Mouse (Mus musculus) lung, postnatal 4 days (tissue): ENCODE data around the gene Klc4.

Source experiments
- DNase-seq, 2 experiments: peaks; one replicate each; pipeline ENCODE4 v3.0.0; 2021

The Klc4 gene

DNA sequence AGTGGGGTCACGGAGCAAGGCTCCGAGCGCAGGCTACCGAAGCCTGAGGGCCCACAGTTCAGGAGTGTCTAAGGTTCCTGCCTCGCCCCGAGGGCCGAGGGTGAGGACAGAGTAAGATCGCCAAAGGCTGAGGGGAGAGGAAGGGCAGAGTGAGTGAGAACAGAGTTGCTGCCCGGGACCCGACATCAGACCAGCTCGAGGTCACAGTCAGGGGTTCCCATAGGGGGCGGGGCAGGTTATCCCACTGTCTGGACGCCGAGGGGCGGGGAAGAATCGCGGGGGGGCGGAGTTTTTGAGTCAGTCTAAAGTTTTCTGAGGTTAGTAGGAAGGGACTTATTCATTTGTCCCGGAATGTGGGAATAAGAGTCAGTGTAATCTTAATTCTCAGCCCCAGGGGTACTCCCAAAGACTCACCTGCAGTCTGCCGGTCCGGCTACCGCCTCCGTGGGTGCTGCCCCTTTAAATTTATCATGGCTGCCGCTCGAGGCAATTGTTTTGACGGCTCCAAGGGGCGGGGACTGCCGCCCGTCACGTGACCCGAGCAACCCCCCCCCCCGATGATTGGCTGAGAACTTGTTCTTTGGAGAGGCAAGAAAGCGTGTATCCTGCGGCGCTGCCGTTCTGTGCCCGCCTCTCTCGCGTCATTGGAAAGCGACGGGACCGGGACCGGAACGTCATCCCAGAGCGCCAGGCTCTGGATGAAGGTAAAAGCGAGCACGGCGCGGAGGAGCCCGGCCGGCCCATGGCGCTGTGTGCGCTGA lies at the start of gene Klc4, which contains the start of gene Mrpl2:
Gene Klc4 (minus strand): TSS at position 462 of the 761 bp plus-strand sequence.
Gene Mrpl2 (plus strand): TSS at position 669 of the 761 bp plus-strand sequence.
- DNase-seq: peak; percentile 99 to 100

DNA sequence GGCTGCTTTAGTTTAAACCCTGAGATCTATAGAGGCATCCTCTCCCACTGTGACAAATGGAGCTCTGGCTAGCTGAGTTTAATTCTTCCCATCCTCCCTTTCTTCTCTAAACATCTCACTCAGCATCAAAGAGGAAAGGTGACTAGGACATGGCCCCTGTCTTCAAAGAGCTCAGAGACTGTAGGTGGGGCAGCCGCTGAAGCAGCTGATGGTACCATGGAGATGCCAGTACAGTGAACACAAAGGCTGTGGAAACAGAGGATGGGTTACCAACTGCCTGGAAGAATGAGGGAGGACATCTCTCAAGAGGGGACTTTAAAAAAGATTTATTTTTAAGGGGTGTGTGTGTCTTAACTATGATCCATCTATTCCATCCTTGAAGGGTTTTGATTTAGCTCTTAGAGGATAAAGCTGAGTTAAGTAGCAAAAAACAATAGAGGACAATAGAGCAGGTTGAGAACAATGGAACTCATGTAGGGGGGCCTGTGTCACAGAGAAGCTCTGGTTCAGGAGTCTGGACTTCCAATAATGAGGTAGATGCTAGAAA lies 48.8 kb upstream of the Klc4 start:
- no peak for DNase-seq

DNA sequence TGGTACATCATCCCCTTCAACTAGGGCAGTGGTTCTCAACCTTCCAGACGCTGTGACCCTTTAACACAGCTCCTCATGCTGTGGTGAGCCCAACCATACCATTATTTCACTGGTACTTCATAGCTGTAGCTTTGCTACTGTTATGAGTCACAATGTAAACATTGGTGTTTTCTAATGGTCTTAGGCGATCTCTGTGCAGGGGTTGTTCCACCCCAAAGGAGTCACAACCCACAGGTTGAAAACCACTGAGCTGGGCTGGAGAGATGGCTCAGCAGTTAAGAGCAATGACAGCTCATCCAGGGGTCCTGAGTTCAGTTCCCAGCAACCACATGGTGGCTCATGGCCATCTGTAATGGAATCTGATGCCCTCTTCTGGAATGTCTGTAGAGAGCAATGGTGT lies 45.6 kb upstream of the Klc4 start:
- no peak for DNase-seq

DNA sequence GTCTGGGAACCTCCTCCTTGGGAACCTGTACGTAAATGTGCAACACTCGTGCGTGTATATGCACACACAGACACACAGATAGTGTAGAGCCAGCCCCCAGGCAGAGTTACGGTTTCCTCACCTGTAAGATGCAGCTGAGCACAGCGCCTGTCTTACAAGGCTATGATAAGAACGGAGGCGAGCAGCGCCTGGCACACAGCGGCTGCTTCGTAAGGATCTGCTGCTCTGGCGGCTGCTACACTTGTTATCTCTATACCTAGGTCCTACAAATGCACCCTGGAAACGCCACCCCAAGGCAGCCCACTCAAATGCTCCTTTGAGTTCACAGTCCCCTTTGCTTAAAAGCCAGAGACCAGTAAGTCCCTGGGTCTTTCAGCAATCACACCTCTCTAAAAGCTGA lies 44.8 kb upstream of the Klc4 start:
- no peak for DNase-seq

DNA sequence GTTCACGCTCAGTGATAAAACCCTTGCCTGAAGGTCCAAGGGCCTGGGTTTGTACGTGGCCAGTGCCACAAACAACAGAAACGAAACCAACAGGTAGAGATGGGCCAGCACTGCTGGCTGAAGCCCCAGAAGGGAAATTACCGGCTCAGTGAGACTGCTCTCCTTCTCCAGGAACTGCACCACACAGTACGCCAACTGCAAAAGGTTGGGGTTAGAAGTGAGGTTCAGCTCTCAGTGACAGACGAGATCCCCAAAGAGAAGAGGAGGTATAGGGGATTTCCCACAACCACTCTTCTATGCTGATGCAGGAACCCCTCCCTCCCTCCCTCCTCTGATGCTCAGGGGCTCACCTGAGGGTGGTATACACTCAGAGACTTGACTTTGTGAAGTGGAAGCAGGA lies 40.1 kb upstream of the Klc4 start:
- DNase-seq: no peak

DNA sequence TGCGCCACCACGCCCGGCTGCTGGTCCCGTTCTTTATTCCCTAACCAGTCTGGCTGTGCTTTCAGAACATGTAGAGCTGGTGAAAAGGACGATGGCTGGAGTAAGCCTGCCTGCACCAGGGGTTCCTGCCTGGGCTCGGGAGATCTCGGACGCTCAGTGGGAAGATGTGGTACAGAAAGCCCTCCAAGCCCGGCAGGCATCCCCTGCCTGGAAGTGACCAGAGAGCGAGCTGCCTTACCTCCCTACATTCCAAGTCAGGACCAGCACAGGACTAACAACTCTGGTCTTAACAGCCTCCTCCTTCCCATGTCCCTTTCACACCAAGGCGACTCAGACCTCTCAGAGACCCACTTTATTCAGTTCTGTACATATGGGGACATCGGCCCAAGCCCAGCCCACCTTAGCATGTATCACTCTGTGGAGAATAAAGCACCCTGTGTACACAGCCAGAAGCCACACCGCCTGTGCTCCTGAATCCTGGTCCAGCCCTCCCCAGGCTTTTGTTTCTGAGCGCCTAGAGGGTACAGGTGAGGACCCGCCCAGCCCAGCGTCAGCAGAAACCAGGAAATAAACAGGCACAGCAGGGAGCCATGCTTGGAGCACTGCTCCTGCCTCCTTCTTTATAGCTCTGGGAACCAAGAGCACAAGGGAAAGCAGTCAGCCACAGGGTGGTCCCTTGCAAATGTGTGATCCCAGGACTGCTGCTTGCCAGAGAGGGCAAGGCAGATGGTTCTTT lies 37.0 kb upstream of the Klc4 start:
- no peak for DNase-seq

DNA sequence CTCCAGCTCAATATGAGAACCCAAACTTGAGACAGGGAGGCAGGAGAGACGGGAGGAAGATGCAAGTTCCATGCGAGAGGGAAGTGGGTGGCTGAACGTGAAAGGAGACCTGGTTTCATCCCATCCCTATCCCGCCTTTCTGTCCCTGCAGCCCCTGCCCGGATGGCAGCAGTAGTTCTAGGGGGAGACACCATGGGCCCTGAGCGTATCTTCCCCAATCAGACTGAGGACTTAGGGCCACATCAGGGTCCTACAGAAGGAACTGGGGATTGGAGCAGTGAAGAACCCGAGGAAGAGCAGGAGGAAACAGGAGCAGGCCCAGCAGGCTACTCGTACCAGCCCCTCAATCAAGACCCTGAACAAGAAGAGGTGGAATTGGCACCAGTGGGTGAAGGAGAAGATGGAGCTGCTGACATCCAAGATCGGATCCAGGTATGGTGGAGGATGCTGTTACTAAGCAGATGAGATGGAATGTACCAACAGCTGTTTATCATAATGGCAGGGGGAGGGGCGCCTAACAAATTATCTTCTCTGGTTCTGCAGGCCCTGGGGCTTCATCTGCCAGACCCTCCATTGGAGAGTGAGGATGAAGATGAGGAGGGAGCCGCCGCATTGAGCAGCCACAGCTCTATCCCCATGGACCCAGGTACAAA lies 35.8 kb upstream of the Klc4 start:
- peak in 1 of 2 experiments; percentile 33 for DNase-seq

DNA sequence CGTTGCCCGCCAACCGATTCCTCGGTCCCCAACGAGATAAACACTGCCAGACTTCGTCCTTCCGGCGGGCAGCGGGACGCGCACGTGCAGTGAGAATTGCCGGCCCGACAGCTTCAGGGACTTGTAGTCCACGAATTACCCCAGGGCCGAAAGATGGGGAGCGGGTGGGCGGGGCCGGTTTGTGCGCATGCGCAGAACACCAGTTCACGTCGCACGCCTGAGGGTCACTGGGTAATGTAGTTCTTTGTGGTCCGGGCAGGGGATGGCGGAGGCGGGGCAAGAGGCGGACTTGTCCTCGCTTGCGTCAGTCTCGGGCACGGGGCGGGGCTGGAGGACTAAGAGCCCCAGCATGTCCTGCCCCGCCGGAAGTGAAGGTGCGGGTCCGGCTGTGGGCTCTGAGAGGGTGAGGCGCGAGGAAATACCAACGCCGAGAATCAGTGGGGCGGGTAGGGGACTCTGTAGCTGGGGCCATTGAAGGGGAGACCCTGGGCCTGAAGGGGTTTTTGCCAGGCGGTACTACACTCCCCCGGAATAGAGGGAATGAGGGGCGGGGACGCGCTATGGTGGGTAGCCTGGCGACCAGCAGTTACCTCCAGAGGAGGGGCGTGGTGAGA lies 35.0 kb upstream of the Klc4 start, which contains the start of gene Klhdc3:
Gene Klhdc3 (minus strand): TSS at position 155 of the 614 bp plus-strand sequence.
- peak; percentile 98 to 99 for DNase-seq

DNA sequence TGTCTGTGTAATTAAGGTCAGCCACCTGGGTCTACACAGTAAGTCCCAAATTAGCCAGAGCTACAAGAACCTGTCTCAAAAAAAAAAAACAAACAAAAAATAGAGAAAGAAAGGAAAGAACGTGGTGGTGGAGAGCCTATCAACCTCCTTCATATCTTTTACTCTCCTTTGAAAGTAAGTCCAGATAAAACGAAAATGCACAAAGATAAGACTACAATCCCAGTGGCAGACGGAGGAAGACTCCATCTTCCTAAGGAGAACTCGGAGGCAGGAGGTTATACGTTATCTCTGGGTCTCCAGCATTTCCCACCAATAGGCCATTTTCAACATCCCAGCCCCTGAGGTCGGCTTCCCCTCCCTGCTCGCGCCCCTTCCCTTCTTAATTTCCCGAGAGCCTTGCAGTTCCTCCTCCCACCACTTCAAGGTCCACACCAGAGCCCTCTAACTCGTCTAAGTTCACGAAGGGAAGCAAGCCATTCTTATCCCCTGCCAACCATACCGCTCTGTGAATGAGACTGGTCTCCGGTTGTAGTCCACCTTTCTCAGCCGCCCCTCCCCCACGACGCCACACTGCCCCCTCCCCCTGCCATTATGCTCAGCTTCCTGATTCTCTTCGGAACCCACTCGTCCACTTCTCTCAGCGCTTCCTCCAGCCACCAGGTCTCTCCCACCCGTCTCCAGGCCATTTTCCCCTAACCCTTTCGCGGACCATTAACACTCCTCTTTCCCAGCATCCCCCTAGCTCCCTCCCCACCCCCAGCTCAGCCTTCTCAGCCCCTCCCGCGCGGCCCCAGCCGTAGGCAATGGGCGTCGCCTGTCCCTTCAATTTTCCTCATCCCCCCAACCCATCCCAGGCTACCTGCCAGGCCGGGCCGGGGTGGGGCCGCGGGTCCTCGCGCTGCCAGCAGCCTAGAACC lies 34.3 kb upstream of the Klc4 start:
- DNase-seq: peak in 1 of 2 experiments; percentile 63

DNA sequence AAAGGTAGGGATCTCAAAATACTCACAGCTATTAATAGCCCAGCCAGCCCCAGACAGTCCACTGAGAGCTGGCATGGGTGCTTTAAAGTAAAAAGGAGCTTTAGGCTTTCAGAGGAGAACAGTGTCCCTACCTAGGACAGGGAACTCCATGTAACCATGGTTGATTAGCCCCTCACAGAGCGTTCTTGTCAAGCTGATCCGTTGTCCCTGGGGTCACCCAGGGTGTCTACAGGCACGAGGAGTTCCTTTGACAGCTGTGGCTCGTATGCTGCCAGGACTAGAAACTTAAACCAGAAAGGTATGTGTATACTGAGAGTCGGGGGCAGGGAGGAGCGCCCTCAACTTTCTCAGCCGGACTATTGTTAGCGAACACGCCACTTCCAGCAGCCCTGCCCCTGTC lies 33.1 kb upstream of the Klc4 start:
- no peak for DNase-seq

DNA sequence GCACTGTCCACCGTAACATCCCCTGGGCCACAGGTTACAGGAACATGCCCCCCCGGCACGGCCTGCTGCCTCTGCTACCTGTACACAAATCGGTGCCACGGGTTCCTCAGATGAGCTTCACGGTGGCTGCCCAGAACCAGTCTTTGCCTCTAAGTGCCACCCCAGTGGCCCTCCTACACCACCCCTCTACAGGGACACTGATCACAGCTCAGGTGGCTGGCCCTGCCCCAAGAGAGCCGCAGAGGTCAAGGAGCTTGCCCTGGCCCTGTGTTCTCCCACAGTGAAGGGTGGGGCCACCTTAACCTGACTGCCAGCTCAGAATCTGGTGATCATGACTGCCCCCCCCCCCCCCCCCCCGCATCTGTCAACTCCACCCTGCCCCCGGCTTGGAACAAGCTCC lies 32.6 kb upstream of the Klc4 start, which contains the start of gene Mea1:
Gene Mea1 (plus strand): TSS at position 378 of the 400 bp plus-strand sequence.
- DNase-seq: peak in 1 of 2 experiments; percentile 55

DNA sequence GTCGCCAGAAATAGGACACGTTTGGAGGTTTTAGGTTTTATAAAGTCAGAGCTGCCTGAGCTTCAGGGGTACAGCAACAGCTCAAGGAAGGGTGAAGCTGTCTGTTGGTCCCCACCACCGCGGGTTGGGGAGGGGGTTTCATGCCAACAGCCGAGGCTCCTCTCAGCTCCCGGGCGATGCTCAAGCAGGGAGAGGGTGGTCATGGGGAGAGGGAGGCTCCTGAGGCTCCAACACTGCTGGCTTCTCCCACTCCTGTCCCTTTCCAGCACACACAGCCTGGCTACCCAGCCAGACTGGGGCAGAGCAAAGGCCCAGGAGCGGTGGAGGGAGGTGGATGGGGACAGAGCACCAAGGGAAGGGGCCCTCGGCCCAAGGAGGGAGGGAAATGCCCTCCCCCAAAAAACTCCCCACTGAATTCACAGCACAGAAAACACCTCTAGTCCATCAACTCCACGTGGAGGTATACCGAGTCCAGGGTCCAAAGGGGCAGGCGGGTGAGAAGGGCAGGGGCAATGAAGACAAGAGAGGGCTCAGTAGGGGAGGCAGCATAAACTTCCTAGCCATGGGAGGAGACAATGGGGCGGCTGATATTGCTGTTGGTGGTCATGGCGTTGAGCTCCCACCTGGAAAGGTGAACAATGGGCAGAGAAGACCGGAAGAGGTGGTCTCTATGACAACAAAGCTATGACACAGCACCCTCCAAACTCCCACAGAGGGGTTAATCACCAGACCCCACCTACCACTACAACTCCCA lies 28.9 kb upstream of the Klc4 start:
- no peak for DNase-seq

DNA sequence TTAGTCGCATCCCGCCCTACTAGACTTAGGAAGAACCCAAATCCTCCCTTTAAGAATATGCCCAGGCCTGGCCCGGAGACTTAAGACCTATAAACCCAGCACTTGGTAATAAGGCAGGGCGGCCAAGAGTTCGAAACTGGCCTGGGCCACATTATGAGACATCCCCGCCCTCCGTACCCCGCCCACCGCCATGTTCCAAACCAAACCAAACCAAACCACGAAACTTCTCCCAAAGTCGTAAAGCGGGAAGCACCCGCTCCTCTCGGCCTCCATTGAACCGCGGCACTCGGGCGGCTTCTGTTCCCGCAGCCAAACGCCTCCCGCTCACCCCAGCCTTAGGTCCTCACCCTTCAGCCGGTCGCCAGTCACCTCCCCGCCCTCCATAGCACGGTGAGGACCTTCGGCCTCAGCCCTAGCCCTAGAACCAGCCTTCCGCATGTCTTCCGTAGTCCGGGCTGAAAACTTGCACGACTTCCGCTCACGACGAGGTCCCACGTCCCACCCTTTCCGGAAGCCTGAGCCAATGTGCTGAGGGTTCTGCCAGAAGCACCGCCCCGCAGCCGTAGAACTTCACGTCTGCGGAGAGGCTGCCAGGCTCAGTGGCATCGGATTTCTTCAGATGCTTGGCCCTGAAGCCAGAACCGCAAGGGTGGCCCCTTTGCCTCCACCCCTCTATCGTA lies 28.2 kb upstream of the Klc4 start, which contains the start of gene Rrp36:
Gene Rrp36 (minus strand): TSS at position 503 of the 680 bp plus-strand sequence.
- peak; percentile 93 to 94 for DNase-seq

DNA sequence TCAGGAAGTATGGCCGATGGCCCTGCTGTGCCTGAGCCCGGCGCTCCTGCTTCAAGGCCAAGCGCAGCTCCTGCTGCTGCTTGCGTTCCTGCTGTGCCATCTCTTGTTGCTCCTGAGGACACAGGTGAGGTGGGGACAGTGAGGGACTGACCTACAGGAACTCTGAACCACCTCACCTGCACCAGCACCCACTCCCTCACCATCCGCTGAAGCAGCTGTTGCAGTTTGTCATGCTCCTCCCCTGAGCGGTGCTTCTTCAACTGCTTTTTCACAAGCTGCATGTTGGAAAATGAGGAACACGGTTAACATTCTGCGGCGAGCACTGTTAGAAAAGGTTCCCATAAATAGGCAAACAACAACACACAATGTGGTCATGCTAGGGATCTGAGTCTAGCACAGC lies 24.1 kb upstream of the Klc4 start:
- DNase-seq: no peak

DNA sequence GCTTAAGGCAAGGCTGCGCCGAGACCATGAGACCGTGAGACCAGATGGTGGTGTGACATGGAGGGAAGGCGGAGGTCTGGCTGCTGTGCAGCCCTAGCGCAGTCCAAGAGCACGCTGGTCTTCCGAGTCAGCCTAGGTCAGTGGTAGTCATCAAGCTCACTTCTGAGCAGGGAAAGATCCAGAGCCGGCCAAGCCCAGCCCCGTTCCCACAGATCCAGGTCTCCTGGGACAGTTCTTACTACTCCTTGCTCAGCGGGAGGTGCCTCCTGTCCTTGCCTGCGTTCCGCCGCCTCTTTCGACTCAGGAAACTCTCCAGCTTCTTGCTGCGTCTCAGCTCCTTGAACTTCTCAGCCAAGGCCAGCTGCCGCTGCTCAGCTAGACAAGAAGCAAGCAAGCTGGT lies 21.9 kb upstream of the Klc4 start:
- DNase-seq: no peak

DNA sequence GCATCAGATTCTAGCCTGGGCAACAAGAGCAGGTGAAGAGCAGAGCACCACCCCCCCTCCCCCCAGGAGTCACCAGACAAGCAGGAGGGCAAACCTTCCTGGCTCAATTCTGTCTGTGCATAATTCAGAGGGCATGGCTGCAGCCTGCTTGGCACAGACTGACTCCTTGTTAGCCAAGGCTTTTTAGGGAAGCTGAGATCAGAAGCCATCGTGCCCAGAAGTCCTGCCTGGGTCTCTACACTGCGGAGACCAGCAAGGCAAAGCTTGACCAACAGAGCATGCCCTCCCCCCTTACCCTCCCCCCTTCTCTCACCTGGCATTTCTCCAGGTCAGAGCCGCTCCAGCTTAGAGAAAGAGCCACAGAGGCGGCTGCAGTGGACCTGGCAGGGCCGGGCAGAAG lies 16.9 kb upstream of the Klc4 start:
- DNase-seq: no peak

DNA sequence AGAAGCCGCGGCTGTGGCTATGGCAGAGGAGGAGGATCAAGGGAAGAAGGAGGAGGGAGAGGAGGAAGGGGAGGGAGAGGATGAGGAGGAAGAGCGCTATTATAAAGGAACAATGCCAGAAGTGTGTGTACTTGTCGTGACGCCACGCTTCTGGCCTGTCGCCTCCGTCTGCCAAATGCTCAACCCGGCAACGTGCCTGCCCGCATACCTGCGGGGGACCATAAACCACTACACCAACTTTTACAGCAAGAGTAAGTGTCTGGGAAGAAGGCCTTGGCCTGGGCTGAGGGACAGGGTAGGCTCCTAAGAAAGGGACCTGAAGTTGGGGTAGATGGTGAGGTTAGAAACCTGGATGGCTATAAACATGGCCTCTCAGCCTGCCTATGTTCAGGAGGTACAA lies 16.2 kb upstream of the Klc4 start:
- no peak for DNase-seq

DNA sequence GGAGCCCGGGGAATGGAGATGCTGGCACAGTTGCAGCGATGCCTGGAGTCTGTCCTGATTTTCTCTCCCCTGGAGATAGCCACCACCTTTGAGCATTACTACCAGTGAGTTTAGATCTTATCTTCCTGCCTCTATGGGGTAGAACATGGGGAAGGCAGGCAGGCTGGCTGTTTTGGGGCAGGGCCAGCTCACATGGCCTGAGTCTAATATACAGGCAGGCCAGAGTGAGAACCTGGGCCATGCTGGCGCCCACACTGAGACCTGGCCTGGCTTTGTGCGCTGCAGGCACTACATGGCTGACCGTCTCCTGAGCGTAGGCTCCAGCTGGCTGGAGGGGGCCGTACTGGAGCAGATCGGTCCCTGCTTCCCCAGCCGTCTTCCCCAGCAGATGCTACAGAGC lies 15.5 kb upstream of the Klc4 start:
- no peak for DNase-seq

DNA sequence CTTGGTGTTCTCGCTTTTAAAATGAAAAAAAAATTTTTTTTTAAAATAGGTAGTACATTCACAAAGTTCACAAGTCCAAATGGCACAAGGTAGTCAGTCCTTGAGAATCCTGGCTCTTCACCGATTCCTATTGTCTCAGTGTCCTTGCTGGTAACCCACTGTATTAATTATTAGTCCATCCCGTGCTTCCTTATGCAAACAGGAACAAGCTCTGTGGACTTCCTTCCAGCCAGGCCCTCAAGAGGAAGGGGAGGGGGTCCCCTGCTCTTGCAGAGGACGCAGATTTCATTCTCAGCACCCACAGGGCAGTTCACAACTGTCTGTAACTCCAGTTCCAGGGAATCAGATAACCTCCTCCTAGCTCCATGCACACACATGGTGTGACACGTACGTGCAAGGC lies 10.2 kb upstream of the Klc4 start:
- DNase-seq: no peak
